Mouse (Mus musculus) liver, embryonic 14.5 days (tissue): ENCODE measurements around the gene Cntnap4. TPM values are rescaled to one million over a fixed set of nuclear protein-coding genes. Genes with fewer than 3 reads are reported as not detected.

ENCODE experiments used
- ATAC-seq: fragments of 200-750 bp; cut with Nextera tagmentation; 2 replicates; pipeline ENCODE4 v1.8.0; 2017; ENCODE audit warnings: moderate number of reproducible peaks, mild to moderate bottlenecking, moderate library complexity; ENCODE audit not compliant: insufficient read depth
- DNase-seq, 3 experiments: peaks; one replicate each; pipeline ENCODE4 v3.0.0-alpha.2; 2012 to 2013; ENCODE audit warnings: low read depth in 3 of 3, low spot score in 3 of 3
- H3K27ac ChIP-seq: fragments of 300-500 bp; sonication (generic); 2 replicates; pipeline ENCODE4 v1.5.1; 2014; ENCODE audit warnings: moderate library complexity, mild to moderate bottlenecking, control low read depth, inconsistent platforms
- H3K27me3 ChIP-seq: fragments of 300-500 bp; sonication (generic); 2 replicates; pipeline ENCODE4 v1.6.1; 2014; ENCODE audit warnings: mild to moderate bottlenecking, low read length, moderate library complexity; ENCODE audit not compliant: control insufficient read depth, insufficient read depth
- H3K36me3 ChIP-seq: fragments of 300-500 bp; sonication (generic); replicated peaks from 2 replicates; pipeline ENCODE4 v1.6.1; 2014; ENCODE audit warnings: low read depth; ENCODE audit not compliant: control insufficient read depth, insufficient read depth
- H3K4me1 ChIP-seq, 2 experiments: fragments of 200-500 bp in 1 of 2; fragments of 300-500 bp in 1 of 2; sonication (generic) in 1 of 2; replicated peaks; 2 replicates each; pipeline ENCODE4 v1.6.1; 2012 to 2014; ENCODE audit warnings: antibody characterized with exemption in 1 of 2, inconsistent platforms in 1 of 2, low read length in 1 of 2; ENCODE audit not compliant: control insufficient read depth in 2 of 2, insufficient read depth in 2 of 2
- H3K4me2 ChIP-seq: fragments of 300-500 bp; sonication (generic); 2 replicates; pipeline ENCODE4 v1.6.1; 2014; ENCODE audit warnings: low read depth, mild to moderate bottlenecking, control low read depth, moderate library complexity
- H3K4me3 ChIP-seq, 2 experiments: fragments of 200-500 bp in 1 of 2; fragments of 300-500 bp in 1 of 2; sonication (generic) in 1 of 2; 2 replicates each; pipeline ENCODE4 v1.5.1; 2012 to 2014; ENCODE audit warnings: low read depth in 2 of 2, low read length in 2 of 2, mild to moderate bottlenecking in 2 of 2, control low read depth in 1 of 2, inconsistent platforms in 1 of 2, moderate library complexity in 1 of 2; ENCODE audit not compliant: insufficient read depth in 1 of 2
- H3K9ac ChIP-seq: fragments of 300-500 bp; sonication (generic); replicated peaks from 2 replicates; pipeline ENCODE4 v1.6.1; 2014; ENCODE audit warnings: mild to moderate bottlenecking, control low read depth, moderate library complexity
- H3K9me3 ChIP-seq: fragments of 300-500 bp; sonication (generic); 2 replicates; pipeline ENCODE4 v1.6.1; 2016; ENCODE audit warnings: low read length, mixed read lengths; ENCODE audit not compliant: control insufficient read depth
- CTCF ChIP-seq: IDR thresholded peaks from 2 replicates; pipeline ENCODE4 v1.5.1; 2016; ENCODE audit warnings: antibody characterized with exemption, low read depth, control low read depth
- EP300 ChIP-seq: IDR thresholded peaks from 2 replicates; pipeline ENCODE4 v1.6.1; 2016; ENCODE audit warnings: antibody characterized with exemption, low read depth
- WGBS: fragments of 180-500 bp; shearing (Covaris S2); extraction: QIAGEN DNeasy Blood & Tissue Kit; methylation state at CpG from one replicate; pipeline ENCODE4 v1.1.7; 2014; ENCODE audit not compliant: insufficient replicate concordance; 5-methylcytosine and 5-hydroxymethylcytosine counted together
- polyA plus RNA-seq, 2 experiments: library from polyadenylated mRNA; depleted of rRNA in 1 of 2; stranded (reverse) in 1 of 2; unstranded in 1 of 2; fragments of >200 nt; fragmentation: Nextera tagmentation in 1 of 2; extraction: Ambion mirVana in 1 of 2; gene quantifications; 2 replicates each; pipeline versions ENCODE4 v1.2.1 to v1.2.3; 2012 to 2014

The Cntnap4 gene
- polyA plus RNA-seq, 2 experiments = 0.01 TPM; not detected in 1

DNA sequence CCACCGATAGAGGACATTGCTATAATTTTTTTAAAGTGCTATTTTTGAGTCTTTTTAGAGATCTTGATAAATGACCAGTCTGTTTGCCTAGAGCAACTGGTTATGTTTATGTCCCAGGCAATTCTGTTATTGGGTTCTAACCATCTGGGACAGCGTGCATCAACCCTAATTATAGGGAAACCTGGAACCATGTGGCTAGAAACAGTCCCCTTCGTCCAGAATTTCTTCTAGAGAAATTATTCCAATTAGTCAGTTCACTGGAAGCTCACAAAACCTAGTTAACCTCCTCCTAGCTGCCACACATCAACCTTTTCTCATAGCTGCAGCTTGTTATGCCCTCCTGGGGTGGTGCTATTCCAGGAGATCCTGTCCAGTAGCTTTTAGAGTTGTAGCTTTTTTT, 94.2 kb downstream of the Cntnap4 start:
- ATAC-seq (no peak), DNase-seq (no peak)
- H3K4me3 ChIP-seq = no peak overlapping the region
- H3K36me3 ChIP-seq = no peaks in the 10 kb centered on the region
- H3K9ac ChIP-seq = no peak overlapping the region
- TF ChIP-seq EP300 (no peak), CTCF (no peak)
- WGBS = 52% methylated on average over 3 of the region's 3 CpGs
- H3K27me3 ChIP-seq = no peaks in the 10 kb centered on the region
- no peaks in the 10 kb centered on the region for H3K4me1 ChIP-seq
- no peak overlapping the region for H3K27ac ChIP-seq
- no peaks in the 10 kb centered on the region for H3K9me3 ChIP-seq
- no peak overlapping the region for H3K4me2 ChIP-seq

DNA sequence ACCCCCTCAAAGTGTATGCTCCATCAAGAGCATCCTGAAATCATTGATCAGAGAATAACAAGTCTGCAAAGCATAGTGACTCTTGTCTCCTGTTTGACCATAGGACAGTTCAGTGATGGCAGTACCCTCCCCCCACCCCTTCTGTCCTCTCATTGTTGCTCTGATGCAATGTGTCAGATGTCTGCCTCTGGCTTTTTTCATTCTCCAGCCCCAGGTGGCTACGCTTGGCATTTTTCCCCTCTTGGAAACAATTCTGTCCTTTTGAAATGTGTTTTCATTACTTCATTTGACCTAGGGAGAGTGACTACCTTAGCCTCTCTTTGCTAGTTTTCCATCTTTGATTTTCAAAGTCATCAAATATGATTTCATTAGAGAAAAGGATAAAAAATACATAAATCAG, 104.8 kb downstream of the Cntnap4 start:
- 38% methylated on average over 1 of the region's 1 CpGs for WGBS
- Histone ChIP-seq H3K4me2 (no peak overlapping the region), H3K27ac (no peak overlapping the region), H3K36me3 (no peaks in the 10 kb centered on the region), H3K4me1 (no peaks in the 10 kb centered on the region), H3K27me3 (no peaks in the 10 kb centered on the region), H3K9me3 (no peaks in the 10 kb centered on the region), H3K9ac (no peak overlapping the region), H3K4me3 (no peak overlapping the region)
- ATAC-seq = no peak
- no peak for DNase-seq
- TF ChIP-seq EP300 (no peak), CTCF (no peak)

DNA sequence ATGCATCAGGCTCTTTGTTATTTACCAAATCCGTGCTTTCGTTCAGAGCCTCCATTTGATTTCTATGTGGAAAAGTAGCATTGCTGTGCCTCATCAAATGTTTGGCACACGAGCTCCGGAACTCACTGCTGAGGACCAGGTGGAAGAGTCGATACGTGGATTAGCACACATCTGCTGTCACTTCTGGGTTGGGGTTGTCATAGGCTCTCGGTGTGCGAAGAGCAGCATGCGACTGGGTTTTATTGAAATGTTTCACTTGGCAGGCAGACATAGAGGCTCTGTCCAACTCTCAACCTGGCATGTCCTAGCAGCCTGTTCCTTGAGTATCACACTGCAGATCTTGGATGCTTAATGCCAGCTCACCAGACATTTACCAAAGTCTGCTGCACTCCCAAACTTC, 111.9 kb downstream of the Cntnap4 start:
- Histone ChIP-seq H3K27me3 (no peaks in the 10 kb centered on the region), H3K4me3 (no peak overlapping the region), H3K4me2 (no peak overlapping the region), H3K36me3 (no peaks in the 10 kb centered on the region), H3K27ac (no peak overlapping the region), H3K9me3 (no peaks in the 10 kb centered on the region), H3K4me1 (no peaks in the 10 kb centered on the region), H3K9ac (no peak overlapping the region)
- ATAC-seq (no peak), DNase-seq (no peak)
- WGBS = 70% methylated on average over 9 of the region's 9 CpGs
- no peak for TF ChIP-seq CTCF
- no peak for TF ChIP-seq EP300

DNA sequence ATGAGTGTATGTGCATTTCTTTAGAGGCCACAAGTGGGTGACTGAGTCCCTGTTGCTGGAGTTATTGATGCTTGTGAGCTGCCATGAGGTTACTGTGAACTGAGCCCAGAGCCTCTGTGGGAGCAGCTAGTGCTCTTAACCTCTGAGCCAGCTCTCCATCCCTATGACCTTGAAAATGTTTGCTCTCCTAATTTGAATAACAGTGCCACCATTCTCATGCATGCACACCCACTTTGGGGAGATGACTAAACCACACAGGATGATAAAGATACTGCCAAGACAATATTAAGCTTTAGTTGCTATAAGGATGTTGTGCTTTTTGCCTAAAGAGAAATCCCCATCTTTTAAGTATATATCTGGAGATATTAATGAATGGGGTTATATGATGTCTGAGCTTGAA, 125.9 kb downstream of the Cntnap4 start:
- Histone ChIP-seq H3K27ac (no peak overlapping the region), H3K9ac (no peak overlapping the region), H3K4me1 (no peaks in the 10 kb centered on the region), H3K9me3 (no peaks in the 10 kb centered on the region), H3K36me3 (no peaks in the 10 kb centered on the region), H3K27me3 (no peaks in the 10 kb centered on the region), H3K4me2 (no peak overlapping the region), H3K4me3 (no peak overlapping the region)
- ATAC-seq (no peak), DNase-seq (no peak)
- TF ChIP-seq CTCF = no peak
- TF ChIP-seq EP300 = no peak

DNA sequence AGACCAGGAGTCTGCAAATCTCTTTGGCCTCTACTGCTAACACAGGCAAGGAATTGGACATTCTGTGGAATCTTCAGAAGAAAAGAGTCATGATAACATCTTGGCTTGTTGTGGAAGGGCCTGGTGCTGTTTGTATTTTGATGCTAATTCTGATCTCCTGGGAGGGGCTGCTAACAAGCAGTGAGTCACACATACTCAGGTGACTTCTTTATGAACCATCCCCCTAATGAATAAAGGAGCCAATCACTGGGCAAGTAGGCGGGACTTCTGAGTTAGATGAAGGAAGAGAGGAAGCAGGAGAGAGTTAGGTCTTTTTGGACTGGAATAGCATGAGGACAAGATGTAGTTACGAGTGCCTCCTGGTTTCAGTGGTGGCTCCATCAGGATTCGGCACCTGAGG, 128.3 kb downstream of the Cntnap4 start:
- no peak overlapping the region for H3K4me3 ChIP-seq
- WGBS = 55% methylated on average over 3 of the region's 3 CpGs
- H3K36me3 ChIP-seq = no peaks in the 10 kb centered on the region
- H3K4me2 ChIP-seq = no peak overlapping the region
- no peak for DNase-seq
- H3K9me3 ChIP-seq = no peaks in the 10 kb centered on the region
- H3K9ac ChIP-seq = no peak overlapping the region
- H3K27ac ChIP-seq = no peak overlapping the region
- TF ChIP-seq EP300 = no peak
- no peak for TF ChIP-seq CTCF
- no peaks in the 10 kb centered on the region for H3K4me1 ChIP-seq
- no peak for ATAC-seq
- no peaks in the 10 kb centered on the region for H3K27me3 ChIP-seq

DNA sequence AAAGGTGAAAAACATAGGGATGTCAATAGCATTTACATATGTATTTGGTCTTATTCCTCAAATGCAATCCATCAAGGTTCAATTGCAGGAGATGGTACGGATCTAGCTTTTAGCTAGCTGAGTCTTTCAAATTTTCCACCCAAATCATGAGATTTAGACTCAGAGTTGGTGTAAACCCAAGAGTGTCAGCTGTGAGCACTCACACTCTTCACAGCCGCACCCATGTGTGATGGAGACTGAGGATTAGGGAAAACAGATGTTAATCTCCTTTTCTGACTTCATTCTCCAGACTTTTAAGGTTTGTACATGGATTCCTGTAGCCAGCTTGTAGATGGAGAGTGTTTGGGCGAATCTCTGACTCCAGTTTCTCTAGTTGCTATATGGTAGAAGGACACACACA, 147.1 kb downstream of the Cntnap4 start:
- TF ChIP-seq EP300 (no peak), CTCF (no peak)
- DNase-seq (no peak), ATAC-seq (no peak)
- no peaks in the 10 kb centered on the region for H3K36me3 ChIP-seq
- no peak overlapping the region for H3K27ac ChIP-seq
- no peaks in the 10 kb centered on the region for H3K27me3 ChIP-seq
- WGBS = 28% methylated on average over 3 of the region's 3 CpGs
- no peak overlapping the region for H3K9ac ChIP-seq
- no peaks in the 10 kb centered on the region for H3K4me1 ChIP-seq
- H3K9me3 ChIP-seq = no peaks in the 10 kb centered on the region
- H3K4me2 ChIP-seq = no peak overlapping the region
- no peak overlapping the region for H3K4me3 ChIP-seq
